Mouse (Mus musculus) MEL (cell line): ENCODE measurements around the gene Vangl1. TPM values are rescaled to one million over a fixed set of nuclear protein-coding genes. Genes with fewer than 3 reads are reported as not detected.

Experiments used
- polyA plus RNA-seq, 2 experiments: library from polyadenylated mRNA; stranded (reverse) in 1 of 2; unstranded in 1 of 2; fragments of >175 nt in 1 of 2; fragments of >200 nt in 1 of 2; gene quantifications; 2 replicates each; pipeline versions ENCODE4 v1.2.1 to v1.2.4; 2012; ENCODE audit warnings: low replicate concordance in 2 of 2, low read depth in 1 of 2; ENCODE audit not compliant: insufficient read length in 2 of 2, insufficient read depth in 1 of 2, missing spikeins in 1 of 2
- total RNA-seq: library from RNA; depleted of rRNA; stranded (reverse); fragments of 300-350 nt; gene quantifications from 2 replicates; pipeline ENCODE4 v1.2.3, GENCODE M21; 2012; rRNA removed

The Vangl1 gene
- total and polyA plus RNA-seq, 3 experiments = 6.5 to 15.1 TPM; not detected in 1

Other genes with a start within 250 kb of the Vangl1 start
- not detected in 2 replicates for gene Nhlh2, start 194.6 kb downstream of the Vangl1 start, total RNA-seq
- not detected for gene Nhlh2, start 194.6 kb downstream of the Vangl1 start, polyA plus RNA-seq
- gene Casq2, start 118.3 kb downstream of the Vangl1 start, total RNA-seq = not detected in 2 replicates
- gene Casq2, start 118.3 kb downstream of the Vangl1 start, polyA plus RNA-seq = not detected